Mouse (Mus musculus): ENCODE data around the gene Prpf38a. TPM values are rescaled to one million over a fixed set of nuclear protein-coding genes. Genes with fewer than 3 reads are reported as not detected.

The Prpf38a gene
- polyA plus RNA-seq, 1 experiment from 2014 or later: 101 TPM

- no peak overlapping the region for H3K4me3 ChIP-seq
- 92% methylated on average over 2 of the region's 2 CpGs for WGBS
- H3K27me3 ChIP-seq (ENCODE audit: insufficient read depth, poor library complexity, severe bottlenecking): no peaks in the 10 kb centered on the region
- H3K9me3 ChIP-seq: no peaks in the 10 kb centered on the region
- no peaks in the 10 kb centered on the region for H3K4me1 ChIP-seq (replicated peaks)
- H3K36me3 ChIP-seq: peaks cover 84% of the 10 kb centered on the region
- H3K27ac ChIP-seq: no peak overlapping the region
- no peak for DNase-seq (ENCODE audit: low spot score)
These were observed 14.2 kb upstream of the Prpf38a start for GRCm38 (mm10) chr4:108593376-108593775.

DNA sequence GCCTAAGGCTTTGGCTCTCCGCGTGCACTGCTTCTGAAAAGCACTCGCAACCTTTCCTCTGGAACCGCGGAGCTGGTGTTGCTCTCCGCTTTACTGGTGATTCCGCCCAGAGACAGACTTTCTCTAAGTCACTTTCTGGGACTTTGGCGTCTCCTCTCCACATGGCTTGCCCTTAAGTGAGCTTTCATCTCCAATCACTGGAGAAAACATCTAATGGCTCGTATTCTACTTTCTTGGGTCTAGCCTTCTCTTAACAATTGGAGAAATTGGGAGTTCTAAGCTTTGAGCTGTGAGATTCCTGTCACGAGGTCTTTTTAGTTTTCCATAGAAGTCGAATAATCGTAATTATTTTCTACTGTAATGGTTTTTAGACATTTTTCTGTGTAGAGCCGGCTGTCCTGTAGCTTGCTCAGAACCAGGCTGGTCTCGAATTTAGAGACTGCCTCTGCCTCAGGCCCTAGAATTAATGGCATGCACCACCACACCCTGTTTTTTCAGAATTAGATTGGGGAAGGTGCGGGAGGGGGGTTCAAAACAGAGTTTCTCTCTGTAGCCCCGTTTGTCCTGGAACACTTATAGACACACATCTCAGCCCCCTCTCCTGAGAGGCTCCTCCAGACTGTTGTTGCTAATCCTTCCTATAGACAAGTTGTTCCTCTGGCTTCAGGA is 741 bp upstream of the Prpf38a start:
- WGBS: 1% methylated on average over 16 of the region's 16 CpGs
- H3K36me3 ChIP-seq: peaks cover 52% of the 10 kb centered on the region
- no peaks in the 10 kb centered on the region for H3K9me3 ChIP-seq
- peak overlapping the region; percentile 84 for H3K4me3 ChIP-seq
- peaks cover 31% of the 10 kb centered on the region for H3K4me1 ChIP-seq (replicated peaks)
- H3K27me3 ChIP-seq (ENCODE audit: insufficient read depth, poor library complexity, severe bottlenecking): no peaks in the 10 kb centered on the region
- DNase-seq (ENCODE audit: low spot score): no peak
- peak overlapping the region; percentile 89 for H3K27ac ChIP-seq

DNA sequence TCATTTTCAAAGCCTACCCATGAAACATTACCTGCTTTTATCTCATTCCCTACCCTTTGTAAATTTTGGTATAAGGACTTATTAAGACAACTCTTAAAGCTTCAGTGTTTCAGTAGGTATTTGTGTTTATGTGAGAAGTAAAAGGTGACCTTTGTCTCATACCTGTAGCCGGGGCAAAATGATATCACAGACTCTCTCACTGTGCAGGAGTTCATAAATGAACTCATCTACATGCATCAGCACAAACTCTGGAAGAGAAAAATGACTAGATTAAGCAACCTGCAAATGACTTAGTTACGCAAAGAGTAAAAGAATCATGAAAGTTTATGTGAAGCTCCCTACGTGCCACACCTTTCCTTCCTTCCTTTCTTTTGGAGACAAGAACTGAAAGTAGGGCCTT is 6.5 kb downstream of the Prpf38a start:
- Histone ChIP-seq H3K27ac (no peak overlapping the region), H3K4me3 (no peak overlapping the region), H3K27me3 (ENCODE audit: insufficient read depth, poor library complexity, severe bottlenecking) (no peaks in the 10 kb centered on the region), H3K36me3 (peaks cover 93% of the 10 kb centered on the region), H3K4me1 (replicated peaks) (peaks cover 7% of the 10 kb centered on the region), H3K9me3 (no peaks in the 10 kb centered on the region)
- no peak for DNase-seq (ENCODE audit: low spot score)
- WGBS: 95% methylated on average over 3 of the region's 3 CpGs

GRCm38 (mm10) chr4:108565026-108565425 is 14.1 kb downstream of the Prpf38a start:
- no peaks in the 10 kb centered on the region for H3K27me3 ChIP-seq (ENCODE audit: insufficient read depth, poor library complexity, severe bottlenecking)
- 83% methylated on average over 1 of the region's 1 CpGs for WGBS
- H3K4me1 ChIP-seq (replicated peaks): no peaks in the 10 kb centered on the region
- no peak overlapping the region for H3K27ac ChIP-seq
- no peak overlapping the region for H3K4me3 ChIP-seq
- no peak for DNase-seq (ENCODE audit: low spot score)
- H3K9me3 ChIP-seq: no peaks in the 10 kb centered on the region
- H3K36me3 ChIP-seq: peaks cover 100% of the 10 kb centered on the region

DNA sequence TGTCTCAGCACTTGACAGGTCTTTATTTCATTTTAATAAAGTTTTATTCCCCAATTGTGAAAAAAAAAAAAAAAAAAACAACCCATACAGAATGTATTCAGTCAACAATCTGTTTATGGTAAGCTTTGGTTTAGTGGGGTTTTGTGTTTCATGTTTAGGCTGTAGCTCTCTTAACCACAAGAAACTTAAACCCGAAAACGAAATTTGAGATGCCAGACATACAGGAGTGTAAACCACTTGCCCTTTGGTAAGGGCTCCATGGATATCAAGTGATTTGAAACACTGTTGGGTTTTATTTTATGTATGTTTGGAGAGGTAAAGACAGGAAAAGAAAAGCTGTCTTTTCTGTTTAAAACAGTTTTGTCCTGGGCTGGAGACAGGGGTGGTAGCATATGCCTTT is 39.4 kb downstream of the Prpf38a start:
- no peak overlapping the region for H3K4me3 ChIP-seq
- H3K27me3 ChIP-seq (ENCODE audit: insufficient read depth, poor library complexity, severe bottlenecking): no peaks in the 10 kb centered on the region
- H3K9me3 ChIP-seq: no peaks in the 10 kb centered on the region
- H3K27ac ChIP-seq: no peak overlapping the region
- no peaks in the 10 kb centered on the region for H3K4me1 ChIP-seq (replicated peaks)
- DNase-seq (ENCODE audit: low spot score): no peak
- WGBS: 91% methylated on average over 2 of the region's 2 CpGs
- peaks cover 56% of the 10 kb centered on the region for H3K36me3 ChIP-seq

Other genes with a start within 250 kb of the Prpf38a start
- 1.1 and 2.4 TPM in 2 replicates for gene Shisal2a, start 196.0 kb downstream of the Prpf38a start, polyA plus RNA-seq (2016; fragmentation: Nextera tagmentation; extraction: Ambion mirVana)
- 45.9 and 56.0 TPM in 2 replicates for gene Gpx7, start 172.4 kb downstream of the Prpf38a start, polyA plus RNA-seq (2016; fragmentation: Nextera tagmentation; extraction: Ambion mirVana)
- 62.4 and 81.0 TPM in 2 replicates for gene Tut4, start 119.9 kb downstream of the Prpf38a start, polyA plus RNA-seq (2016; fragmentation: Nextera tagmentation; extraction: Ambion mirVana)
- 14.4 and 22.2 TPM in 2 replicates for gene Orc1, start 87 bp upstream of the Prpf38a start, polyA plus RNA-seq (2016; fragmentation: Nextera tagmentation; extraction: Ambion mirVana)
- gene Cc2d1b, start 40.6 kb upstream of the Prpf38a start, polyA plus RNA-seq (2016; fragmentation: Nextera tagmentation; extraction: Ambion mirVana): 24.8 and 26.6 TPM in 2 replicates
- 1.6 and 2.0 TPM in 2 replicates for gene 3110021N24Rik, start 140.3 kb upstream of the Prpf38a start, polyA plus RNA-seq (2016; fragmentation: Nextera tagmentation; extraction: Ambion mirVana)
- 4.2 and 4.9 TPM in 2 replicates for gene Zfyve9, start 201.5 kb upstream of the Prpf38a start, polyA plus RNA-seq (2016; fragmentation: Nextera tagmentation; extraction: Ambion mirVana)

All from hindbrain, embryonic 10.5 days (tissue).